Mouse (Mus musculus): Measurements from ENCODE around the gene Pcdh18. TPM values are rescaled to one million over a fixed set of nuclear protein-coding genes. Genes with fewer than 3 reads are reported as not detected.

The Pcdh18 gene
- total RNA-seq (2014; fragmentation: Nextera tagmentation): not detected in 2 replicates
- total RNA-seq (2017): not detected in 2 replicates

GRCm38 (mm10) chr3:49756870-49757625 lies at the start of gene Pcdh18:
Gene Pcdh18 (minus strand): TSS chr3:49757325.
- no peak for ATAC-seq (replicated peaks; ENCODE audit: poor library complexity, severe bottlenecking)

- no peak for ATAC-seq (replicated peaks; ENCODE audit: poor library complexity, severe bottlenecking)
Measured at GRCm38 (mm10) chr3:49806823-49807222, 49.7 kb upstream of the Pcdh18 start.

DNA sequence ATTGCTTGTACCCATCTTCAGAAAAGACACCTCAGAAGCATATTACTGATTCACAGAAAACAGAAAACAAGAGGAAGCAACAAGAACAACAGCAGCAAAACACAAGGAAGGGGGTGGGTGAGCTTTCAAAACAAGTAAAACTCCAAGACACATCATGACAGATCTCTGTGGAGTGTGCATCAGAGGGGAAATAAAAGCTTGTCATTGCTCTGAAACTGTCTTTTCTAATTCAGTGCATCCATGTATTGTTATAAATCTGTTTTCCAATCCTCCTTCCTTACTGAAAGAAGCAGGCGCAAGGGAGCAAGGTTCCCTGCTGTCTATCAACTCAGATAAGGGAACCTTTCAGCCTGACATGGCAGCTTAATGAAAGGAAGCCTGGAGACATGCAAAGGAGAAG lies 48.4 kb upstream of the Pcdh18 start:
- no peak for ATAC-seq (replicated peaks; ENCODE audit: poor library complexity, severe bottlenecking)

DNA sequence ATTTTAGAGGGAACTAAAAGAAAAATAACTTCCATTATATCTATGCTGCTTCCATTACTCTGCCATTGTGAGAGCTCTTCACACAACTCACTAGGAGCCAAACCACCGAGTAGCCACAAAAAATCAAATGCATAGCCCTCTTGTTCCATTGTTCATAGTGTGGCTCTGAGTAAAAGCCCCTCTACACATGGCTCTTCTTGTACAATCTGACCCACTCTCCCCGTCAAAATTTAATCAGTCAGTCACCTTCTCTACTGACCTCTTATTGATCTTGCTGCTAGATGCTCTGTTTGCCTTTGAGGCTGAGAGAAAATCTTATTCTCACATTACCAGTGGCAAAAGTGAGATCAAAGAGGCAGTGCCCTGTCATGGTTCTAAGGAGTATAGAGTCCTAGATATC lies 31.2 kb upstream of the Pcdh18 start:
- ATAC-seq (replicated peaks; ENCODE audit: poor library complexity, severe bottlenecking): no peak

- no peak for ATAC-seq (replicated peaks; ENCODE audit: poor library complexity, severe bottlenecking)
Measured at GRCm38 (mm10) chr3:49787719-49788118, 30.6 kb upstream of the Pcdh18 start.

GRCm38 (mm10) chr3:49768992-49769738 lies 12.0 kb upstream of the Pcdh18 start:
- ATAC-seq (replicated peaks; ENCODE audit: poor library complexity, severe bottlenecking): no peak

GRCm38 (mm10) chr3:49762711-49763110 lies 5.6 kb upstream of the Pcdh18 start:
- no peak for ATAC-seq (replicated peaks; ENCODE audit: poor library complexity, severe bottlenecking)

DNA sequence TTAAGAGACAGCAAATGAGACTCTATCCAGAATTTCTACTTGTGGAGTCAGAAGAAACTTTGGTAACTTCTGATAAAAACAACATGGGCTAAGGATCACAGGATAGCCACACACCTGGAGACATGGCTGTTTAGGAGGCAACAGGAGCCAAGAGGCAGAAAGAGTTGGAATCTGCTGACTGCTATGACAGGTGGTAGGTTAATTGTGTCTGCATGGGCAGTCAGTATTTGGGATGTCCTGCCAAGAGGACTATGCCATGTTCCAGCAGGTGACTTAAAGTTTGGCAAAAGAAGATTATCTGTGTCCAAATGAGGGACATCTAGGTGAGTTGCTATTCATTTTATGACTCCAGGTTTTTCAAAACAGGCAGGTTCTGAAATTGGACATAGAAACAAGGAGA lies 4.8 kb upstream of the Pcdh18 start:
- ATAC-seq (replicated peaks; ENCODE audit: poor library complexity, severe bottlenecking): no peak

GRCm38 (mm10) chr3:49757626-49758019 lies 498 bp upstream of the Pcdh18 start:
- no peak for ATAC-seq (replicated peaks; ENCODE audit: poor library complexity, severe bottlenecking)

GRCm38 (mm10) chr3:49755986-49756845 lies 909 bp downstream of the Pcdh18 start:
- ATAC-seq (replicated peaks; ENCODE audit: poor library complexity, severe bottlenecking): no peak

DNA sequence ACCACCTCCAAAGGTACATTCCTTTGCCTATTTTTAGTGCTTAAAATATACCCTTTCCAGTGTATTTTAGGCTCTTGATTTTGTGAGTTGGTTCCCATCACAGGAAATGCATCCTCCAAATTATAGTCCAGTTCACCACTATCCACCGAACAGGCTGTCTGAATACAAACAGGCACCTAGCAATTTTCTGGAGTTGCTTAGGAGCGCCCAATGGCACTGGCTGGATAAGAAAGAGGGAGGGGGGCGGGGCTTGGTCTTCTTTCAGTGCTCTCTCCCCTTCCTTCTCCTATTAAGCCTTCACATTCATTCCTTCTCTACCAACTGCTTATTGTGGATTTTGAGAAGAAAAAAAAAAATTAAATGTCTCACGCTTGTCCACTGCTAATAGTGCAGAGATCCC lies 4.4 kb downstream of the Pcdh18 start:
- ATAC-seq (replicated peaks; ENCODE audit: poor library complexity, severe bottlenecking): no peak

DNA sequence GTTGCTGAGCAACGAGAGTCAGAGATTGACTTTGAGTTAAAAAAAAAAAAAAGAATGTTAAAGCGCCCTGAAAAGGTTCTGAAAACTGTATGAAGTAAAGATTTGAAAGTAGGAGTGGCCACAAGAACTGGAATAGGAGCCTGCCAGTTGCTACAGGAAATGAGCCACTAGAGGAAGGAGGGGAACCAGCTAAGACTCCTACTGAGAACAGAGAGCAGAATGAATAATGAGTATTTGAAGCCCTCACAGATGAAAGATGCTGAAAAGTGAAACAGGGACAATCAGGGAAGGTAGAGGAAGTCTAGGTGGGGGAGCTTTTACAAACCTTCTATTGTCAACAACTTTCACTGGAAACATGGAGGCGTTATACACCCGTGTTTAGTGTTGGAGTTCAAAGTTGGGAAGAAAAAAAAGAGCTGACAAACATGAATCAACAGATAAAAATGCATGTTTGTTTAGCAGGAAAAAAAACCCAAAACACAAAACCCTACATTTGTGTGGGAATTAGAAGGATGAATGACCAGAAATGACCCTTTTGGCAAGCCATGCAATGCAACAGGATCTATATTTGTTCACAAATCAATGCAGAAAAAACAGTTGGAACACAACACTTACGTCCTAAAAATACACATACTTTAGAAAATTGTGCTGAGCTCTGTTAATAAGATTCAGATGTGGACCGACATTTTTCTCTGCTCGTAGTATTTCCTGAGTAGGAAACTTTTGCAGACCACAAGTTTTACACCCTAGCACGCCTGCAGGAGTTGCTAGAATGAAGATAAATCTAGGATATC lies 7.4 kb downstream of the Pcdh18 start:
- no peak for ATAC-seq (replicated peaks; ENCODE audit: poor library complexity, severe bottlenecking)

GRCm38 (mm10) chr3:49748054-49748453 lies 9.1 kb downstream of the Pcdh18 start:
- ATAC-seq (replicated peaks; ENCODE audit: poor library complexity, severe bottlenecking): no peak

GRCm38 (mm10) chr3:49739061-49739460 lies 18.1 kb downstream of the Pcdh18 start:
- no peak for ATAC-seq (replicated peaks; ENCODE audit: poor library complexity, severe bottlenecking)

GRCm38 (mm10) chr3:49738531-49738930 lies 18.6 kb downstream of the Pcdh18 start:
- no peak for ATAC-seq (replicated peaks; ENCODE audit: poor library complexity, severe bottlenecking)

GRCm38 (mm10) chr3:49706503-49706902 lies 50.6 kb downstream of the Pcdh18 start:
- ATAC-seq (replicated peaks; ENCODE audit: poor library complexity, severe bottlenecking): no peak

DNA sequence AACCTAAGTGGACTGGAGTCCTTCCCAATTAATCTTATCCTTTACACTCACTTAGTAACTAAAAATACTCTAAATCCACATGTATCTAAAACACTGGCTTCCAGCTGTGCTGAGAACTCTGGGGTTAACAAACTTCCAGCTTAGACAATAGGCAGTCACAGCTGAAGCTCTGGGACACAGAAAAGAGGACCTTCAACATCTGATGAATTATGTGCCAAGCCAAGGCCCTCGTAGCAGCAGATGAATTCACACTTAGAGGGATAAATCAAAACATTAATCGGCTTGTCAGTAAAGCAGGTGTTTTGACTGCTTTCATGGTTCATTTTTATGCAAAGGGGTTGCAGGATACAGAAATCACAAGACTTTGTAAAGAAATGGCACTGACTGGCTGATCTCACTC lies 57.2 kb downstream of the Pcdh18 start:
- ATAC-seq (replicated peaks; ENCODE audit: poor library complexity, severe bottlenecking): no peak
